Mouse (Mus musculus): Measurements from ENCODE around the gene Tenm3. TPM values are rescaled to one million over a fixed set of nuclear protein-coding genes. Genes with fewer than 3 reads are reported as not detected.

Tenm3 gene
- polyA plus RNA-seq, 1 experiment from 2014 or later: 2.7 TPM

DNA sequence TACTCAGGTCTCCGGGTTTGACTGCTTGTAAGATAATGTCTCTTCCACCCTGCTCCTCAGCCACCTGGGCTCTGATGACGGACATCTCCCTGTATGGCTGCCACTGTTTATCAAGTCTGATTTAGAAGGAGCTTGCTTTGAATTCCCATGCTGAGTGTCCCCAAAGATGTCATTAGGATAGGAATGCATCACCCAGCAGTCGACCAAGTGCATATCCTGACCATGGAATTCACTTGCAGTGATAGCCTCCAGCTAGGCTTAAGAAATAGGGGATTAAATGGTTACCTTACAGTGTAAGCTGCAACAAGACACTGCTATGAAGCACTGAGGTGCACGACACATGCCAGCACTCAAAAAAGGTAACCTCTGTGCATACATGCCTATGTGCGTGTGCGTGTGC is 137.1 kb downstream of the Tenm3 start:
- no peak overlapping the region for H3K4me2 ChIP-seq
- H3K9me3 ChIP-seq (replicated peaks): no peaks in the 10 kb centered on the region
- H3K9ac ChIP-seq: no peak overlapping the region
- no peaks in the 10 kb centered on the region for H3K4me1 ChIP-seq (replicated peaks)
- no peak for ATAC-seq (ENCODE audit: insufficient read depth)
- 71% methylated on average over 6 of the region's 6 CpGs for WGBS (ENCODE audit: insufficient replicate concordance)
- H3K27me3 ChIP-seq: no peaks in the 10 kb centered on the region
- H3K36me3 ChIP-seq (replicated peaks): no peaks in the 10 kb centered on the region
- no peak overlapping the region for H3K4me3 ChIP-seq (replicated peaks)
- no peak overlapping the region for H3K27ac ChIP-seq (replicated peaks)

DNA sequence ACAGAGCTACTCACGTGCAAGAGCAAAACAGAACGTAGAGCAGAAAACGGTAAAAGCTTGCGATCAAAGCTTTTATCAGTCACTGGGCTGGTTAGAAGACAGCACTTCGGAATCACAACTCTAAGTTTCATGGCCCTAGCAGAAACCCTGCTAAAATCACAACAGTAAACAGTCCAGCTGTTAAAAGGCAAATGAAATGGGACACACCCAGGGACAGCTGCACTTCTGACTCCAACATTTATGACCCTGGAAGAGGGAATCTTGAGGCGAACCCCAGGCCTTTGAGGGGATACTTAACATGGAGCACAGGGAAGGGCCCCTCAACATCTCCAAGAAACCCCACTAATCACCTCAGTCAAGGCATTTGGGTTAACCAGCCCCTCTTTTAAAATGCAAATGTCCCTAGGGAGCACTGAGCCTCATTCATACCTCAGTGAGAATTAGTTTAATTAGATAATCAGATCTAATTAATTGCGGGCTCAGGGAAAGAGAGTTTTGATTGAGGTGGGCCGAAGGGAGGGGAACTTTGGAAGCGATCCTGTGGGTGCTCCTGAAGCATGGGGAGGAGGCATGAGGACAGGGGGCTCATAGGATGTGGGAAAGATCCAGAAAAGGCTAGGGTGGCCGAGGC is 138.8 kb downstream of the Tenm3 start:
- Histone ChIP-seq H3K9ac (no peak overlapping the region), H3K4me1 (replicated peaks) (no peaks in the 10 kb centered on the region), H3K4me3 (replicated peaks) (no peak overlapping the region), H3K27me3 (no peaks in the 10 kb centered on the region), H3K9me3 (replicated peaks) (no peaks in the 10 kb centered on the region), H3K4me2 (no peak overlapping the region), H3K36me3 (replicated peaks) (no peaks in the 10 kb centered on the region), H3K27ac (replicated peaks) (no peak overlapping the region)
- 65% methylated on average over 10 of the region's 10 CpGs for WGBS (ENCODE audit: insufficient replicate concordance)
- no peak for ATAC-seq (ENCODE audit: insufficient read depth)

DNA sequence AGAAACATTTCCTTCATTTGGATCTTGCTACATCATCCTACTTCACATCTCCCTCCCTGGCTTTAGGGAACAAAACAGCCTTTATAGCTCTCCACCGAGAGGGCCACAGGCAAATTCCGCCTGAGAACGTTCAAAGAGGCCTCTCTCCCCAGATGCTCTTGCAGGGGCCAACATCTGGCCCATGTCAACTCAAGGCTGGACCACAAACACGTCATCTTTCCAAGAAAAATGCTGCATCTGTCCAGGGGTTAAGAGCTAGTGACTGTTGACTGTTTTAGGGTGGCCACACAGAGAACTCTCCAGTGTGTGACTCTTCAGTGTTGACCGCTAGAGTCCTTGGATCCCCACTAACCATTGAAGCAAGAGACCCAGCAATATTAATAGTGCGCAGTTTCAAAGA is 139.3 kb downstream of the Tenm3 start:
- H3K9ac ChIP-seq: no peak overlapping the region
- ATAC-seq (ENCODE audit: insufficient read depth): no peak

DNA sequence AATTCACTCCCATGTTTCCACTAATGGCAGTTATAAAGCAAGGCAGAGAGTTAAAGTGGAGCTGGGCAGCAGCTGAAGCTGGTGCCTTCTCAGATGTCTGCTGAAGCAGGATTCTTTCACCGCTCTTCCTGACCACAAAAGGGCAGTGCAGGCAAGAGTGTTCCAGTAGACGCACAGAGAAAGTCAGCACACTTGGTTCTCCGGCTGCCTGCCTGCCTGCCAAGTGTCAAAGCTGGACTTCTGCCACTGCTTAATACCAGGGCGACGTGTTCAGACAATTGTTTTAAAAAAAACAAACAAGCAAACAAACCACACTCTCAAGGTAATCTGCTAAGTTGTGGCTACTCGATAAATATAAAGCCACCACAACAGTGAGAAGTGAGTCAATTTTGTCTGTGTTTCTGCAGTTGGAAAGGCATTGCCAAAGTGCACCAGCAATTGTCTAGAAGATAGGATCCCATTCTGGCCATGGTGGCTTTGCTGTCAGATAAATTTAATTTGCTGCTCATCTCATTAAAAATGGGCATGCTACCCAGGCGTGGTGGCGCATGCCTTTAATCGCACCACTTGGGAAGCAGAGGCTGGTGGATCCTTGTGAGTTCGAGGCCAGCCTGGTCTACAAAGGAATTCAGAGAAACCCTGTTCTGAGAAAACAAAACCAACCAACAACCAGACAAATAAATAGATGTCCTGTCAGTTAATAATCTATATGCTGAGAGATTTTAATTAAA is 152.9 kb downstream of the Tenm3 start:
- Histone ChIP-seq H3K36me3 (replicated peaks) (no peaks in the 10 kb centered on the region), H3K4me1 (replicated peaks) (no peaks in the 10 kb centered on the region), H3K4me2 (no peak overlapping the region), H3K9ac (no peak overlapping the region), H3K9me3 (replicated peaks) (no peaks in the 10 kb centered on the region), H3K27ac (replicated peaks) (no peak overlapping the region), H3K27me3 (no peaks in the 10 kb centered on the region), H3K4me3 (replicated peaks) (no peak overlapping the region)
- ATAC-seq (ENCODE audit: insufficient read depth): no peak
- WGBS (ENCODE audit: insufficient replicate concordance): 63% methylated on average over 10 of the region's 10 CpGs

More for the DNA sequence above, 139.3 kb downstream of the Tenm3 start:
- Histone ChIP-seq H3K36me3 (replicated peaks) (no peaks in the 10 kb centered on the region), H3K27ac (replicated peaks) (no peak overlapping the region), H3K27me3 (no peaks in the 10 kb centered on the region), H3K4me3 (replicated peaks) (no peak overlapping the region), H3K4me1 (replicated peaks) (no peaks in the 10 kb centered on the region), H3K9me3 (replicated peaks) (no peaks in the 10 kb centered on the region), H3K4me2 (no peak overlapping the region)
- WGBS (ENCODE audit: insufficient replicate concordance): 58% methylated on average over 6 of the region's 6 CpGs

DNA sequence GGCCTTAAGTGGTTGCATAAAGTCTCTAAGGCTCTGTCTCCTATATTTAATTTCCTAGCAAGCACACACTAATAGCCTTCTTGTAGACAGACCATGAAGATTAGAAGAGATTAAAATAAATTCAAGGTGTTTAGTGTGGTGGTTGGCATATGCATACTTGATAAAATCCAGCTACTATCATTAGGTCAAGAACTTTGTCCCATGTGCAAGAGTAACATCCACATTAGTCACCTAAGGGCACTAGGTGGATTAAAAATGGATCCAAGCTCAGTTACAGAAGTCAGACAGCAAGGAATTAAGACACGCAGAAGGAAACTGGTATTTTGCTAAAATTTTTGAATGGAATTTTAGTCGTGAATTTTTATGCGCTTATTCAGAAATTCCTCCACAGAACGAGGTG is 155.0 kb downstream of the Tenm3 start:
- Histone ChIP-seq H3K9ac (no peak overlapping the region), H3K4me2 (no peak overlapping the region), H3K27me3 (no peaks in the 10 kb centered on the region), H3K4me1 (replicated peaks) (no peaks in the 10 kb centered on the region), H3K9me3 (replicated peaks) (no peaks in the 10 kb centered on the region), H3K36me3 (replicated peaks) (no peaks in the 10 kb centered on the region), H3K27ac (replicated peaks) (no peak overlapping the region), H3K4me3 (replicated peaks) (no peak overlapping the region)
- 53% methylated on average over 4 of the region's 4 CpGs for WGBS (ENCODE audit: insufficient replicate concordance)
- no peak for ATAC-seq (ENCODE audit: insufficient read depth)

DNA sequence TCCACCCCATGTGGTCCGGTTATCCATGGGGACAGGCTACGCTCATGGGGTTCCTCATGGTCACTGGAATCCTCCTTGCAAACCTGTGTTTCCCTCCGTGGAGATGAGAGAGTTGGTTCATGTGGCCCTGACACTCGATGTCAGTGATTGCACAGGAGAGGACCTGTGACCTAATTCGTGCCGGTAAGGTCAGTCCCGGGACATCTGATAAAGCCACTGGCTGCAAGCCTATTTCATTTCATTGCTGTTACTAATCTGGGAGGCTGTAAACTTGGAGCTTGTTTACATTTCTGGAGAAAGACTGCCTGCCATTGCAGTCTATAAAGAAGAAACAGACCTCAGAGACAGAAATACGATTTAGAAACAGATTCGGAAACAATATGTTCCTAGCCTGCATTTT is 155.6 kb downstream of the Tenm3 start:
- H3K9ac ChIP-seq: no peak overlapping the region
- no peaks in the 10 kb centered on the region for H3K36me3 ChIP-seq (replicated peaks)
- H3K9me3 ChIP-seq (replicated peaks): no peaks in the 10 kb centered on the region
- no peak overlapping the region for H3K4me3 ChIP-seq (replicated peaks)
- H3K27me3 ChIP-seq: no peaks in the 10 kb centered on the region
- H3K4me1 ChIP-seq (replicated peaks): no peaks in the 10 kb centered on the region
- H3K4me2 ChIP-seq: no peak overlapping the region
- WGBS (ENCODE audit: insufficient replicate concordance): 43% methylated on average over 9 of the region's 9 CpGs
- ATAC-seq (ENCODE audit: insufficient read depth): peak; percentile 62
- H3K27ac ChIP-seq (replicated peaks): no peak overlapping the region

DNA sequence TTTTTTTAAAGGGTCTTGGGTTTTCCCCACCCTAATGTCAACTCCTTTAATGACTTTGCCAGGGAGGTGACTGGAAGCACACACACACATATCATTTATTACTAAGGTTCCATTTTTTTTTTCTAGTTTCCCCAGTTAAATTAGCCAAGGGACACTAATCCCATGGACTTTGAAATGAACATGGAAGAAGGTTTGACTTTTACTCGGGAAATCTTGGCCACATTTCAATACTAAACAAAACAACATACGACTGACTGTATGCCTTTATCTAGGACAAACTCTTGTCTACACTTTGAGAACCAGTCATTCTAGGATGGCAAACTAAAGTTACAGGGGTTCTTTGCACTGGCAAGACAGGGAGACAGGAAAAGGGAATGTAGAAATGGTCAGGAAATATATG is 170.3 kb downstream of the Tenm3 start:
- 57% methylated on average over 2 of the region's 2 CpGs for WGBS (ENCODE audit: insufficient replicate concordance)
- Histone ChIP-seq H3K27ac (replicated peaks) (no peak overlapping the region), H3K36me3 (replicated peaks) (no peaks in the 10 kb centered on the region), H3K4me2 (no peak overlapping the region), H3K27me3 (no peaks in the 10 kb centered on the region), H3K9ac (no peak overlapping the region), H3K4me3 (replicated peaks) (no peak overlapping the region), H3K4me1 (replicated peaks) (no peaks in the 10 kb centered on the region), H3K9me3 (replicated peaks) (no peaks in the 10 kb centered on the region; the same call in 1 of the 2 replicates)
- ATAC-seq (ENCODE audit: insufficient read depth): no peak

DNA sequence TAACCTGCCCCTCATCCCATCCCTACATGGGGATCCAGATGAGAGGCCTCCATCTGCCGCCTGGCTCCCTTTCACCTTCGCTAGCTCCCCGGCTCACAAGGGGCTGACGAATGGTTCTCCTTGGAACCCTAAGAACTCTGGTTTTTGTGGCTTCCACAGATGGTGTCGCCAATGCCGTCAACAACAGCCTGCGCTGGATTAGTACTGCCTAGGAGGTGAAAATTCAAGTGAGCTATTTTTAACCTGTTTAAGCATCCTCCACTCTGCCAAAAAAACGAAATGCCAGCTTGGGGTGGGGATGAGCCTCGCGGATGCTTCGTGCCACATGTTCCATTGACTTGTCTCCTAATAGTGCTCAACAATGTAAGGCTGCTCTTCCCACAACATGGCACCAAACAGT is 171.3 kb downstream of the Tenm3 start:
- Histone ChIP-seq H3K4me2 (no peak overlapping the region), H3K4me3 (replicated peaks) (no peak overlapping the region), H3K27ac (replicated peaks) (no peak overlapping the region), H3K9me3 (replicated peaks) (no peaks in the 10 kb centered on the region; the same call in 1 of the 2 replicates), H3K27me3 (no peaks in the 10 kb centered on the region), H3K4me1 (replicated peaks) (no peaks in the 10 kb centered on the region), H3K9ac (no peak overlapping the region), H3K36me3 (replicated peaks) (no peaks in the 10 kb centered on the region)
- no peak for ATAC-seq (ENCODE audit: insufficient read depth)
- WGBS (ENCODE audit: insufficient replicate concordance): 81% methylated on average over 11 of the region's 11 CpGs

DNA sequence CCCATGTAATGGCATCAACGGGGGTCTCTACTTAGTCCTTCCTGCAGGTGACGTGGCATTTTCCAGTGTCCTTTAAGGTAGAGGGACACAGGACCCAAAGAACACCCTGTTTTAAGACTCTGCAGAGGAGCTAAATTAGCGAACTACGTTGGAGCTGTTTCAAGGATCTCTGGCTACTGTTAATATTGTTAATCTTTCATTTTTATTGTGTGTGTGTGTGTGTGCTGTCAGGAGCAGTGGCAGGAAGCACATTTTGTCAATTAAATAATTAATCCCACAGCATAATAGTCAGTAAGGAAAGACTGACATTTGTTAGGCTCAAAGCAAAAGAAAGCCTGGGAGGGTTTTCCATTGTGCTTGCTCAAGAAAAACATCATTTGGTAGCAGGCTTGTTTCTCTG is 172.4 kb downstream of the Tenm3 start:
- no peak overlapping the region for H3K4me2 ChIP-seq
- H3K4me1 ChIP-seq (replicated peaks): no peaks in the 10 kb centered on the region
- H3K9me3 ChIP-seq (replicated peaks): no peaks in the 10 kb centered on the region; the same call in 1 of the 2 replicates
- no peaks in the 10 kb centered on the region for H3K36me3 ChIP-seq (replicated peaks)
- no peak overlapping the region for H3K9ac ChIP-seq
- WGBS (ENCODE audit: insufficient replicate concordance): 71% methylated on average over 4 of the region's 4 CpGs
- no peaks in the 10 kb centered on the region for H3K27me3 ChIP-seq
- no peak for ATAC-seq (ENCODE audit: insufficient read depth)
- no peak overlapping the region for H3K27ac ChIP-seq (replicated peaks)
- H3K4me3 ChIP-seq (replicated peaks): no peak overlapping the region

DNA sequence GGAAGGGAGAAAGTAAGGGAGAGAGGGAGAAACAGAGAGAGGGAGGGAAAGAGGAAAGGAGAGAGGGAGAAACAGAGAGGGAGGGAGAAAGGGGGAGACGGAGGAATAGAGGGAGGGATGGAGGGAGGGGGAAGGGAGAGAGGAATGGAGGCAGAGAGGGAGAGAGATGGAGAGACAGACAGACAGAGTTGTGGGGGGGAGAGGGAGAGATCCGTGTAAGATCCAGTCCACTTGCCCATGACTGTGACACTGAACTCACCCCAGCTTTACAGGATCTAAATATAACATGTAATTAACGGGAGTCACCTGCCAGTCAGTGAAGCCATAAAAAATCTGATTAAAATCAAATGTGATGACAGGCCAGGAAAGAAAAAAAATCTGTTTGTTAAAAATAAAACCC is 172.9 kb downstream of the Tenm3 start:
- ATAC-seq (ENCODE audit: insufficient read depth): no peak
- no peak overlapping the region for H3K9ac ChIP-seq
- H3K4me3 ChIP-seq (replicated peaks): no peak overlapping the region
- no peaks in the 10 kb centered on the region for H3K36me3 ChIP-seq (replicated peaks)
- no peaks in the 10 kb centered on the region; the same call in 1 of the 2 replicates for H3K9me3 ChIP-seq (replicated peaks)
- H3K27ac ChIP-seq (replicated peaks): no peak overlapping the region
- H3K4me1 ChIP-seq (replicated peaks): no peaks in the 10 kb centered on the region
- no peak overlapping the region for H3K4me2 ChIP-seq
- H3K27me3 ChIP-seq: no peaks in the 10 kb centered on the region
- WGBS (ENCODE audit: insufficient replicate concordance): 61% methylated on average over 3 of the region's 3 CpGs

DNA sequence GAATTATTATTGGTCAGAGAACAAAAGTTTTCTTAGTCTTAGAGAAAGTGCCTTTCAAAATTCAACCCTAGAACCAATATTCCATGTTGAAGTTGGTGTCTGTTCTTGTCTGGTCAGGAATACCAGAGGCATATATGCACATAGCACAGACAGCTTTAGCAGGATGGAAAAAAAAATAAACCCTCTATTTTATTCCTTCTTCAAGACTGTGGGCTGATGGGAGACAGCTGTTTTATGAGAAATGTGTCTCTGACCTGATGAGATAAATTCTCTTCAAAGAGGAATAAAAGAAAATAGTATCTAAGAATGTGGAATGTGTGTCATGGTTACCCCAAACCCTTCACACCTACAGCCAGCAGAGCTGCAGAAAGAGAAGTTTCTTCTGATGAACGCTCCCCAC is 173.4 kb downstream of the Tenm3 start:
- no peak for ATAC-seq (ENCODE audit: insufficient read depth)
- no peaks in the 10 kb centered on the region for H3K36me3 ChIP-seq (replicated peaks)
- no peak overlapping the region for H3K27ac ChIP-seq (replicated peaks)
- H3K4me1 ChIP-seq (replicated peaks): no peaks in the 10 kb centered on the region
- no peaks in the 10 kb centered on the region for H3K27me3 ChIP-seq
- no peak overlapping the region for H3K9ac ChIP-seq
- H3K4me3 ChIP-seq (replicated peaks): no peak overlapping the region
- H3K9me3 ChIP-seq (replicated peaks): no peaks in the 10 kb centered on the region; the same call in 1 of the 2 replicates
- H3K4me2 ChIP-seq: no peak overlapping the region
- 44% methylated on average over 1 of the region's 1 CpGs for WGBS (ENCODE audit: insufficient replicate concordance)
